Mouse (Mus musculus) liver, adult 2 months (tissue): ENCODE results near the gene Hist1h2bp. TPM values are rescaled to one million over a fixed set of nuclear protein-coding genes. Genes with fewer than 3 reads are reported as not detected.
"Not testable (repeated sequence)": the region's sequence is repeated elsewhere in the genome, so short reads cannot be mapped to it uniquely, and the experiment has no call there.

Source experiments
- DNase-seq: peaks from one replicate; pipeline ENCODE4 v3.0.0-alpha.2; 2011; ENCODE audit warnings: low read depth, low spot score; ENCODE audit errors: extremely low read depth
- H3K27ac ChIP-seq: fragments of 200-500 bp; replicated peaks from 2 replicates; pipeline ENCODE4 v1.5.1; 2012; ENCODE audit warnings: low read depth, mild to moderate bottlenecking, control low read depth, inconsistent platforms, low read length; ENCODE audit not compliant: insufficient read depth
- H3K27me3 ChIP-seq: fragments of 200-500 bp; 2 replicates; pipeline ENCODE4 v1.6.1; 2012; ENCODE audit warnings: mild to moderate bottlenecking, moderate library complexity, low read length, inconsistent platforms; ENCODE audit not compliant: control insufficient read depth, insufficient read depth
- H3K36me3 ChIP-seq: fragments of 200-500 bp; 2 replicates; pipeline ENCODE4 v1.6.1; 2012; ENCODE audit warnings: low read length, inconsistent platforms; ENCODE audit not compliant: control insufficient read depth, insufficient read depth
- H3K4me1 ChIP-seq: fragments of 200-500 bp; 2 replicates; pipeline ENCODE4 v1.6.1; 2011; ENCODE audit warnings: low read length; ENCODE audit not compliant: control insufficient read depth, insufficient read depth
- H3K4me3 ChIP-seq: fragments of 200-500 bp; 2 replicates; pipeline ENCODE4 v1.5.1; 2011; ENCODE audit warnings: low read depth, mild to moderate bottlenecking, control low read depth, low read length, moderate library complexity; ENCODE audit not compliant: insufficient read depth
- H3K79me2 ChIP-seq: fragments of 200-500 bp; 2 replicates; pipeline ENCODE4 v1.6.1; 2012; ENCODE audit warnings: inconsistent platforms, mild to moderate bottlenecking, low read length, moderate library complexity; ENCODE audit not compliant: control insufficient read depth, insufficient read depth
- H3K9ac ChIP-seq: fragments of 200-500 bp; 2 replicates; pipeline ENCODE4 v1.6.1; 2012; ENCODE audit warnings: low read depth, mild to moderate bottlenecking, control low read depth, inconsistent platforms, low read length
- POLR2A ChIP-seq: fragments of 200-500 bp; IDR thresholded peaks from 2 replicates; pipeline ENCODE4 v1.6.1; 2011; ENCODE audit warnings: low read length, control low read depth; ENCODE audit not compliant: insufficient read depth; ENCODE audit errors: extremely low read depth
- WGBS: fragments of 180-500 bp; shearing (Covaris S2); methylation state at CpG from one replicate; pipeline ENCODE4 v1.1.7; 2018; 5-methylcytosine and 5-hydroxymethylcytosine counted together
- polyA plus RNA-seq: library from polyadenylated mRNA; depleted of rRNA; stranded (reverse); fragments of >200 nt; gene quantifications from 2 replicates; pipeline ENCODE4 v1.2.3, GENCODE M21; 2012; rRNA removed
- total RNA-seq: library from RNA; depleted of rRNA; stranded (reverse); fragments of >200 nt; gene quantifications from 2 replicates; pipeline ENCODE4 v1.2.3, GENCODE M21; 2014; rRNA removed

Hist1h2bp gene
- total and polyA plus RNA-seq, 2 experiments: 0.74 TPM; not detected in 1

DNA sequence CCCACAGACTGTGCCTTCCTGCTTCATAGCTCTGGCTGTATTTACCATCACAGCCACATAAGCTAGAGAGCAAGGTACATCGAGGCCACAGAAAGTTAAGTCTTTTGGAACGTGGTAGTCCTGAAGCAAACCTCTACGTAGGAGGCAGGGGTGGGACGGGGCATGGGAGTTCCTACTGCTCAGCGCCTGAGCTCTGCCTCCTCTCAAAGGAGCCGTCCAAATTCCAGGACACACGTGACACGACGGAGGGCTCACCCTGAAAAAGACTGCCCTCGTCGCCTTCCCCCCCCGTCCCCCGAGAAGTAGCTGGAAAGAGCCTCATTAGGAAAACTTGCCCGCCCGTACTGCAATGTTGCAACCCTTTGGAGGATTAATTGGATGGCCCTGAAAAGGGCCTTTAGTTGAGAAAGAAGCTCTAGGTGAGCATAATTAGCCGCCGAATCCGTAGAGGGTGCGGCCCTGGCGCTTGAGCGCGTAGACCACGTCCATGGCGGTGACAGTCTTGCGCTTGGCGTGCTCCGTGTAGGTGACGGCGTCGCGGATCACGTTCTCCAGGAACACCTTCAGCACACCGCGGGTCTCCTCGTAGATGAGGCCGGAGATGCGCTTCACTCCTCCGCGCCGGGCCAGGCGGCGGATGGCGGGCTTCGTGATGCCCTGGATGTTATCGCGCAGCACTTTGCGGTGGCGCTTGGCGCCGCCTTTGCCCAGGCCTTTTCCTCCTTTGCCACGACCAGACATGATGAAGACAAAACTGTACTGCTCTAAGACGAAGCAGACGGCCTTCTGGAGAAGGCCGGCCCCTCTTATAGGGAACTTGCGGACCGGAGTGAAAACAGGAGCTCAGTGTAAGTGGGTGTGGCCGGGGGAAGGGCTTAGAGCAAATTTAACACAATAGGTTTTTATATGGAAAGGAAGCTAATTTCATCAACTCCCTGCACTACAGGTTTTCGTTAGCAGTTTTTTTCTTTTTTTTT is 44.4 kb downstream of the Hist1h2bp start, which contains the start of gene Hist1h4n:
TSS of gene Hist1h4n (minus strand) at position 779 of the 977 bp plus-strand sequence.
- not testable (repeated sequence) for H3K4me3 ChIP-seq, H3K9ac ChIP-seq, H3K36me3 ChIP-seq, DNase-seq, H3K79me2 ChIP-seq, H3K27ac ChIP-seq, H3K27me3 ChIP-seq, H3K4me1 ChIP-seq
- TF ChIP-seq POLR2A: 0 out of 2 replicates have a peak, but pooled peaks have one; percentile 27
- 0% methylated on average over 25 of the region's 58 CpGs for WGBS

- not testable (repeated sequence) for H3K36me3 ChIP-seq, H3K27me3 ChIP-seq, H3K27ac ChIP-seq, H3K4me3 ChIP-seq, H3K79me2 ChIP-seq, H3K9ac ChIP-seq, H3K4me1 ChIP-seq, DNase-seq
- no CpG with 5 or more reads among the region's 24 CpGs for WGBS
Measured at GRCm38 (mm10) chr13:21833461-21833860, 46.2 kb downstream of the Hist1h2bp start, which contains the start of the genes Hist1h2ap and Hist1h2br. TSS of gene Hist1h2ap (minus strand) at chr13:21833507. TSS of gene Hist1h2br (plus strand) at chr13:21833743.

Other genes starting within 250 kb of the Hist1h2bp start
- not detected in 2 replicates for gene Olfr1366, start 244.7 kb upstream of the Hist1h2bp start, total RNA-seq
- not detected in 2 replicates for gene Olfr1366, start 244.7 kb upstream of the Hist1h2bp start, polyA plus RNA-seq
- gene Olfr1535, start 227.6 kb upstream of the Hist1h2bp start, total RNA-seq: not detected in 2 replicates
- gene Olfr1535, start 227.6 kb upstream of the Hist1h2bp start, polyA plus RNA-seq: not detected in 2 replicates
- gene Olfr1364, start 205.7 kb upstream of the Hist1h2bp start, total RNA-seq: not detected in 2 replicates
- gene Olfr1364, start 205.7 kb upstream of the Hist1h2bp start, polyA plus RNA-seq: not detected in 2 replicates
- not detected in 2 replicates for gene Olfr1362, start 173.4 kb upstream of the Hist1h2bp start, total RNA-seq
- not detected in 2 replicates for gene Olfr1362, start 173.4 kb upstream of the Hist1h2bp start, polyA plus RNA-seq
- not detected in 2 replicates for gene Olfr11, start 144.9 kb upstream of the Hist1h2bp start, total RNA-seq
- not detected in 2 replicates for gene Olfr11, start 144.9 kb upstream of the Hist1h2bp start, polyA plus RNA-seq
- gene Olfr1361, start 124.1 kb upstream of the Hist1h2bp start, total RNA-seq: not detected in 2 replicates
- gene Olfr1361, start 124.1 kb upstream of the Hist1h2bp start, polyA plus RNA-seq: not detected in 2 replicates
- gene Olfr1360, start 110.1 kb upstream of the Hist1h2bp start, total RNA-seq: not detected in 2 replicates
- not detected in 2 replicates for gene Olfr1360, start 110.1 kb upstream of the Hist1h2bp start, polyA plus RNA-seq
- gene Olfr1359, start 89.3 kb upstream of the Hist1h2bp start, total RNA-seq: not detected in 2 replicates
- not detected in 2 replicates for gene Olfr1359, start 89.3 kb upstream of the Hist1h2bp start, polyA plus RNA-seq
- gene Hist1h2bl, start 71.3 kb upstream of the Hist1h2bp start, total RNA-seq: 1.4 and 1.5 TPM in 2 replicates
- 0.90 TPM in 1 of 2 replicates, not detected in the other for gene Hist1h2bl, start 71.3 kb upstream of the Hist1h2bp start, polyA plus RNA-seq
- 8.9 and 10.2 TPM in 2 replicates for gene Hist1h2ai, start 71.0 kb upstream of the Hist1h2bp start, total RNA-seq
- gene Hist1h2ai, start 71.0 kb upstream of the Hist1h2bp start, polyA plus RNA-seq: 0.64 and 1.6 TPM in 2 replicates
- gene Hist1h3h, start 69.8 kb upstream of the Hist1h2bp start, total RNA-seq: 24.2 and 48.6 TPM in 2 replicates
- gene Hist1h3h, start 69.8 kb upstream of the Hist1h2bp start, polyA plus RNA-seq: 1.8 TPM in 1 of 2 replicates, not detected in the other
- 2.8 and 7.2 TPM in 2 replicates for gene Hist1h2bm, start 65.4 kb upstream of the Hist1h2bp start, total RNA-seq
- gene Hist1h2bm, start 65.4 kb upstream of the Hist1h2bp start, polyA plus RNA-seq: not detected in 2 replicates
- 21.5 and 24.9 TPM in 2 replicates for gene Hist1h4j, start 52.4 kb upstream of the Hist1h2bp start, total RNA-seq
- 0.31 and 1.1 TPM in 2 replicates for gene Hist1h4j, start 52.4 kb upstream of the Hist1h2bp start, polyA plus RNA-seq
- 41.2 and 45.6 TPM in 2 replicates for gene Hist1h4k, start 37.0 kb upstream of the Hist1h2bp start, total RNA-seq
- gene Hist1h4k, start 37.0 kb upstream of the Hist1h2bp start, polyA plus RNA-seq: 3.6 and 8.6 TPM in 2 replicates
- 3.3 and 6.0 TPM in 2 replicates for gene Hist1h2ak, start 33.6 kb upstream of the Hist1h2bp start, total RNA-seq
- 0.47 TPM in 1 of 2 replicates, not detected in the other for gene Hist1h2ak, start 33.6 kb upstream of the Hist1h2bp start, polyA plus RNA-seq
- gene Hist1h2bn, start 33.3 kb upstream of the Hist1h2bp start, total RNA-seq: 4.6 and 10.8 TPM in 2 replicates
- not detected in 2 replicates for gene Hist1h2bn, start 33.3 kb upstream of the Hist1h2bp start, polyA plus RNA-seq
- gene Hist1h1b, start 6.8 kb upstream of the Hist1h2bp start, total RNA-seq: 3.5 and 4.5 TPM in 2 replicates
- 0.35 TPM in 1 of 2 replicates, not detected in the other for gene Hist1h1b, start 6.8 kb upstream of the Hist1h2bp start, polyA plus RNA-seq
- 26.6 and 38.0 TPM in 2 replicates for gene Hist1h3i, start 4.1 kb upstream of the Hist1h2bp start, total RNA-seq
- 4.1 and 5.4 TPM in 2 replicates for gene Hist1h3i, start 4.1 kb upstream of the Hist1h2bp start, polyA plus RNA-seq
- gene Hist1h2an, start 243 bp upstream of the Hist1h2bp start, total RNA-seq: 7.3 and 8.7 TPM in 2 replicates
- gene Hist1h2an, start 243 bp upstream of the Hist1h2bp start, polyA plus RNA-seq: not detected in 2 replicates
- gene Hist1h2bq, start 22.7 kb downstream of the Hist1h2bp start, total RNA-seq: 2.1 and 4.9 TPM in 2 replicates
- gene Hist1h2bq, start 22.7 kb downstream of the Hist1h2bp start, polyA plus RNA-seq: 1.2 and 11.7 TPM in 2 replicates
- 0.55 TPM in 1 of 2 replicates, not detected in the other for gene Hist1h2ao, start 23.0 kb downstream of the Hist1h2bp start, total RNA-seq
- not detected in 2 replicates for gene Hist1h2ao, start 23.0 kb downstream of the Hist1h2bp start, polyA plus RNA-seq
- gene Hist1h4m, start 24.3 kb downstream of the Hist1h2bp start, total RNA-seq: 0.60 and 0.74 TPM in 2 replicates
- not detected in 2 replicates for gene Hist1h4m, start 24.3 kb downstream of the Hist1h2bp start, polyA plus RNA-seq
- gene Hist1h4n, start 44.7 kb downstream of the Hist1h2bp start, total RNA-seq: 336 and 466 TPM in 2 replicates
- gene Hist1h4n, start 44.7 kb downstream of the Hist1h2bp start, polyA plus RNA-seq: 4.5 and 8.5 TPM in 2 replicates
- 37.4 and 51.8 TPM in 2 replicates for gene Hist1h2ap, start 46.0 kb downstream of the Hist1h2bp start, total RNA-seq
- gene Hist1h2ap, start 46.0 kb downstream of the Hist1h2bp start, polyA plus RNA-seq: 6.3 and 14.0 TPM in 2 replicates
- 0.65 and 1.3 TPM in 2 replicates for gene Hist1h2br, start 46.3 kb downstream of the Hist1h2bp start, total RNA-seq
- 1.0 and 11.9 TPM in 2 replicates for gene Hist1h2br, start 46.3 kb downstream of the Hist1h2bp start, polyA plus RNA-seq
- 0.18 and 0.60 TPM in 2 replicates for gene Zfp184, start 157.6 kb downstream of the Hist1h2bp start, total RNA-seq
- 0.07 and 0.11 TPM in 2 replicates for gene Zfp184, start 157.6 kb downstream of the Hist1h2bp start, polyA plus RNA-seq
- not detected in 2 replicates for gene Pom121l2, start 193.7 kb downstream of the Hist1h2bp start, total RNA-seq
- gene Pom121l2, start 193.7 kb downstream of the Hist1h2bp start, polyA plus RNA-seq: not detected in 2 replicates
- gene Prss16, start 222.3 kb downstream of the Hist1h2bp start, total RNA-seq: not detected in 2 replicates
- 0.12 TPM in 1 of 2 replicates, not detected in the other for gene Prss16, start 222.3 kb downstream of the Hist1h2bp start, polyA plus RNA-seq
- gene Hist1h2ah, start 248.1 kb downstream of the Hist1h2bp start, total RNA-seq: 1.8 and 2.6 TPM in 2 replicates
- not detected in 2 replicates for gene Hist1h2ah, start 248.1 kb downstream of the Hist1h2bp start, polyA plus RNA-seq
- gene Hist1h2bk, start 248.4 kb downstream of the Hist1h2bp start, total RNA-seq: 15.6 and 28.1 TPM in 2 replicates
- gene Hist1h2bk, start 248.4 kb downstream of the Hist1h2bp start, polyA plus RNA-seq: 0.46 and 0.48 TPM in 2 replicates